Mouse (Mus musculus) mature B cell (primary cell): Measurements from ENCODE around the gene Cenpl.

Source experiments
- in situ Hi-C: fragments of 300-500 bp; cut with MboI; formaldehyde crosslinking; loops from 2 replicates; pipeline ENCODE4 v1.14.3; 2019

The Cenpl gene

GRCm38 (mm10) chr1:161041261-161042020 is 29.1 kb upstream of the Cenpl start:
- in situ Hi-C loops = no loop called here

GRCm38 (mm10) chr1:161046972-161047371 is 23.5 kb upstream of the Cenpl start:
- in situ Hi-C loops = no loop called here

- in situ Hi-C loops = no loop called here
Observed at GRCm38 (mm10) chr1:161057164-161057563, 13.3 kb upstream of the Cenpl start.

GRCm38 (mm10) chr1:161063351-161063750 is 7.2 kb upstream of the Cenpl start:
- in situ Hi-C loops = no loop called here

GRCm38 (mm10) chr1:161071272-161071620 is 733 bp downstream of the Cenpl start:
- in situ Hi-C loops = no loop called here

- in situ Hi-C loops = no loop called here
Observed at GRCm38 (mm10) chr1:161076238-161076637, 5.7 kb downstream of the Cenpl start.

GRCm38 (mm10) chr1:161077243-161077642 is 6.7 kb downstream of the Cenpl start:
- in situ Hi-C loops = no loop called here

DNA sequence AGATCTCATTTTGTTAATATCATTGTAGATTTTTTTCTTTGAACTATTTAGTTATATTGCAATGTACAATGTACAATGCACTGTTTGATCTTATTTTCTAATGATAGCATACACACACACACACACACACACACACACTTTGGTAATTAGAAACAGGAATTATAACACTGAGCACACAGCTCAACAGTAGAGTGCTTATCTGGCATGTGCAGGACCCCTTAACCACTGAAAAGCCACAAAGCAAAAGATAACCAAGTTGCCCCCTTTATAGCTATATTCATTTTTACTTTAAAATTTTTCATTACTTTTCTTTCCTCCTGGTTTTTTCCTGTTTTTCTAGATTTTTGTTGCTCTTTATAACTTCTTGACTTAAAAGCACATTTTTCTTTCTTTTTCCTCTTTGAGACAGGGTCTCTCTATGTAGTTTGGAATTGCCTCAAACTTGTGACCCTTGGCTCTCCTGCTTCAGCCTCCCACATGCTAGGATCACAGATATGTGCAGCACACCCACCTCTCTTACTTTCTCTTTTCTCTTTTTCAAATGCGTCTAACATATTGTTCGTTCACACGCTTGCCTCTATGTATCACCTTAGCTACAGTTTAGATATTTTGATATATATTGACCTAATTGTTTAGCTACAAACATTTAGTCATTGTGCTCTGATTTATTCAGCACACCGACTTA is 29.4 kb downstream of the Cenpl start:
- in situ Hi-C loops = no loop called here

DNA sequence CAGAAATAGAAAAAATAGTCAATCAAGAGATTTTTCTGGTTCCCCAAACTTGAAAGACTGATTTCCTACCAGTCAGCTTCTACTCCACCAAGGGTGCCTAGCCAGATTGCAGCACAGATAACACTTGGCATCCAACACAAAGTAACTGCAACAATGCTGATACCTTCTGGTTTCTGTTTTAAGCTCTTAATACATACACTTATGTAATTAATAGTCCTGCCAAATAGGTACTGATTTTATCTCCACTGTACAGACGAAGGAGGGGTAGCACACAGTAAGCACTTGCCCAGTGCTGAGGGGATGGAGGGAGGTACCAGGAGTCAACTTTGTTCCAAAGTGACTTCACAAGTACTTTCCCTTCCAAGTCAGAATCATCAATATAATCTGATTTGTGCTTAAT is 33.3 kb downstream of the Cenpl start:
- in situ Hi-C loops = no loop called here

DNA sequence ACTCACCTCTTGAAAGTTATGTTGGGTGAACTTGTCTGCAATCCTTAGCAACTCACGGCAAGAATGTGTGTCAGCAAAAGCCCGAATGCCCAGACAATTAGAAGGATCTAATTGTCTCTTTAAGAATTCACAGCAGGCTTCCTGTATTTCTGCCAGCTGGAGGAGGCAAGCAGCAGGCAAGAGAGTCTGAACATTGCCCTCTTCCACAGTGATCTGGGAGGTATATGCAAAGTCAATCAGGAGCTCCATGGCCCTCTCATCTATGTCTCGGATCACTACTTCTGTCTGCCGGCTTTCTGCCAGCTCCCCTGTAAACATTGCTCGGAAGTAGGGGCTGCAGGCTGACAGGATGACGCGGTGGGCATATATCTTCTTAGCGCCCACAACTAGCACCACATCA is 38.7 kb downstream of the Cenpl start:
- in situ Hi-C loops = no loop called here

DNA sequence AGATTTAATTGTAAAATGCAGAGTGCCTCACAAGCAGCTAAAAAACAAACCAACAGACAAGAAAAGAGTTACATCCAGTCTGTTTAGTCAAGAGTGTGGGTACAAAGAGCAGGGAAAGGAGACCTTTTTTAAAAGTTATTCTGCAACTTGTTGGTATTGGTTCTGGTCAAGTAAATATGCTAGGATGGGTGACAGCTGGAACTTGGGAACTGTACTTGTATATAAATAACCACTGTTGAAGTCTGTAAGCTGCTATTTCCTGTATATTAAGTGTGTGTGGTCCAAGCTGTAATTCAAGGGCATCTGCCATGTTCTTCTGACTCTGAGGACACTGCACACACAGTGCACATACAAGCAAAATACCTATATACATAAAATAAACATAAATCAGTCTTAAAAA is 44.1 kb downstream of the Cenpl start:
- in situ Hi-C loops = no loop called here

GRCm38 (mm10) chr1:161122661-161123418 is 52.3 kb downstream of the Cenpl start:
- in situ Hi-C loops = no loop called here

DNA sequence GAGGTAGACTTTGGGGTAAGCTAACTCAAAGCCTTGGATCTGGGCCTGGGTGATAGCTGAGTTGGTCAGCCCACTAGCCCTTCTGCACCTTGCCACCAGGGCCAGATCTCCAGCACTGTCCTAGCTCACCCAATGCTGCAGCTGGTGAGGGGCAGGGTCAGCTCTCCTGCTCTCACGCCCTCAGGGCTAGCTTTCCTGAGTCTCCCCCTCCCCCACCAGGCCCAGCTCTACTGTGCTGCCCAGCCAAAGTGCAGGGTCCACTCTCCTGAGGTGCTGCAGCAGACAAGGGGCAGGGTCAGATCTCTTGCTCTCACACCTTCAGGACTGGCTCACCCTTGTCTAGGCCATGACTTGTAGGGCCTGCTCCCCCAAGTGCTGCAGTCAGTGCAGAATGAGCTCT is 55.9 kb downstream of the Cenpl start:
- in situ Hi-C loops = no loop called here

DNA sequence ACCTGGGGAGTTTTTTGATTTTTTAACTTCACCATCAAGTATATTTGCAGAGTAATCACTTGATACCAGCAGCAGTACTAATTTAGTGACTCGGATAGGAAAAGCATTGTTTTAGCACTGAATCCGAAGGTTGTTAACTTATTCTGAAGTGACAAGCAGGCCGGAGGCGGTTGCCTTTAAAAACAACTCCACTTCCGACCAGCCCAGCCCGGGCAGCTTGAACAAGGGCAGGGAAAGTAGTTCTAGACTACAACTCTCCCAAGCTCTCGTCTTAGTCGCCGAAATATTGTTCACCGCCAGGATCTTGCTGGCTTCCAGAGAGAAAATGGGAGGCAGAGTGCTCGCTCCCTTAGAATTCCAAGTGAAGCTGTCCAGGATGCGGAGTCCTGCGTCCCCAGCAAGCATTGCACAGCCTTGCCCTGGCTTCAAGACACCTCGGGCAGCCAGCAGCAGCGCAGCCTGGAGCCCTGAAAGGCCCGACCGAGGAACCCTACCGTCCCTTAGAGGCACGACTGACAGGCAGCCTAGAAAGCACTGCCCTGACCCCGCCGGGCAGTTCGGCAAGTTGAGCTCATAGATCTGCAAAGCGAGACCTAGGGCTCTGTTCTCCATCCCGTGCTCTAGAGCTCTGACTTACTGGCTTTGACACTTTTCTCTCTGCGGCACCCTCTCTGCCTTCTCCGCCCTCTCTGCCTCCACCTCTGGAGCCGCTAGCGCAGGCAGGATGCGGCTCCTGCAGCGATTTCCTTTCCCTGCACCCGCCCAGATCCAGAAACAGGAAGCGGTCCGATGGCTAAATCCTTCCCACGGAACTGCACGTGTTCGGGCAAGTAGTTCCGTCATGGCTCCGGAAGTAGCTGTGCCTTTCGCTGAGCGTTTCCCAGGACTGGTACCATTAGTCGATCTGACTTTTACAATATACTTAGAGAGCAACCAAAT is 60.5 kb downstream of the Cenpl start, which contains the start of gene Klhl20:
TSS of gene Klhl20 (minus strand) at position 786 of the 939 bp plus-strand sequence.
- in situ Hi-C loops = no loop called here
